Mouse (Mus musculus) heart, embryonic 12.5 days (tissue): ENCODE measurements around the gene Plppr1. TPM values are rescaled to one million over a fixed set of nuclear protein-coding genes. Genes with fewer than 3 reads are reported as not detected.

Experiments
- ATAC-seq: fragments of 200-750 bp; cut with Nextera tagmentation; 2 replicates; pipeline ENCODE4 v1.8.0; 2017; ENCODE audit warnings: moderate TSS enrichment, moderate library complexity; ENCODE audit not compliant: insufficient number of reproducible peaks, low FRiP score
- H3K27ac ChIP-seq: fragments of 300-500 bp; sonication (generic); 2 replicates; pipeline ENCODE4 v1.5.1; 2016; ENCODE audit warnings: mild to moderate bottlenecking, moderate library complexity; ENCODE audit not compliant: poor library complexity, severe bottlenecking
- H3K27me3 ChIP-seq: fragments of 300-500 bp; sonication (generic); replicated peaks from 2 replicates; pipeline ENCODE4 v1.6.1; 2016; ENCODE audit warnings: mild to moderate bottlenecking, moderate library complexity
- H3K36me3 ChIP-seq: fragments of 300-500 bp; sonication (generic); 2 replicates; pipeline ENCODE4 v1.6.1; 2016; ENCODE audit warnings: mild to moderate bottlenecking, moderate library complexity
- H3K4me1 ChIP-seq: fragments of 300-500 bp; sonication (generic); replicated peaks from 2 replicates; pipeline ENCODE4 v1.6.1; 2016; ENCODE audit warnings: mild to moderate bottlenecking
- H3K4me2 ChIP-seq: fragments of 300-500 bp; sonication (generic); 2 replicates; pipeline ENCODE4 v1.6.1; 2016; ENCODE audit warnings: mild to moderate bottlenecking, moderate library complexity
- H3K4me3 ChIP-seq: fragments of 300-500 bp; sonication (generic); 2 replicates; pipeline ENCODE4 v1.5.1; 2016; ENCODE audit warnings: mild to moderate bottlenecking
- H3K9ac ChIP-seq: fragments of 300-500 bp; sonication (generic); 2 replicates; pipeline ENCODE4 v1.6.1; 2016; ENCODE audit warnings: mild to moderate bottlenecking, moderate library complexity
- H3K9me3 ChIP-seq: fragments of 300-500 bp; sonication (generic); replicated peaks from 2 replicates; pipeline ENCODE4 v1.6.1; 2016; ENCODE audit warnings: mild to moderate bottlenecking, moderate library complexity
- WGBS: fragments of 180-500 bp; shearing (Covaris S2); methylation state at CpG from one replicate; pipeline ENCODE4 v1.1.7; 2016; 5-methylcytosine and 5-hydroxymethylcytosine counted together
- polyA plus RNA-seq: library from polyadenylated mRNA; unstranded; fragments of >200 nt; fragmentation: Nextera tagmentation; extraction: Ambion mirVana; gene quantifications from 2 replicates; pipeline ENCODE4 v1.2.1, GENCODE M21; 2016

The Plppr1 gene
- polyA plus RNA-seq, 1 experiment from 2014 or later, result 2.3 TPM

- H3K4me3 ChIP-seq, result no peak overlapping the region
- ATAC-seq, result no peak
- H3K27ac ChIP-seq, result no peak overlapping the region
- no peaks in the 10 kb centered on the region for H3K9me3 ChIP-seq
- no peaks in the 10 kb centered on the region for H3K36me3 ChIP-seq
- no peaks in the 10 kb centered on the region for H3K4me1 ChIP-seq
- H3K4me2 ChIP-seq, result no peak overlapping the region
- WGBS, result 80% methylated on average over 3 of the region's 3 CpGs
- no peaks in the 10 kb centered on the region for H3K27me3 ChIP-seq
- no peak overlapping the region for H3K9ac ChIP-seq
Measured at GRCm38 (mm10) chr4:49178891-49179290, 119.8 kb downstream of the Plppr1 start.

DNA sequence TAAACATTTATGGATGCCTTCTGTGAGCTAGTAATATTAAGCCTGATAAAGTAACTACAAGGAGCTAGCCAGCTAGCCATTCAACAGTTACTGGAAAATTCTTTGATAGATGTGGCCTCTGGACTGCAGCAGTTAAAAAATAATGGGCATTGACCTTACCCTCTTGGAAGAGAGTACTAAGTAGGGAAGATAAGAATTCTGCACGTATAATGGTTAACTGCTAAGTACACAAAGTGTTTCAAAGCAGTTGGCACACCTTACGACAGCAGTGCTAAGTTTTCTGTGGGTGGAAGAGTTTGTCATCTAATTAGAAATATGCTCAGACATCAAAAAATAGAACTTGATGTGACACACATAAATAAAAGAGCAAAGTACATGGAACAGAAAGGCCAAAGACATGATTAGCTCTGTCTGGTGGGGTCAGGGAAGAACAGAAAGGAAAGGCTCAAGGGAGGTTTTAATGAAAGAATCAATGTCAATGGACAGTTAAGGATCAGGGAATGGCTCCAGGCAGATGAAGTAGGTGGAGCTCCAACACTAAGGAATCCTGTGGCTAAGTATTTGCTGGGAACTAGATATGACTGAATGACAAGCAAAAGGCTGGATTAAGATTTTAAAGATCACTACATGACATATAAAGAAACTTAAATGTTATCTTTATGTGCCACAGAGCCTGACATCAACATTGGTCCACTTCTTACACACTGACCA, 120.6 kb downstream of the Plppr1 start:
- H3K27me3 ChIP-seq, result no peaks in the 10 kb centered on the region
- H3K9me3 ChIP-seq, result no peaks in the 10 kb centered on the region
- H3K9ac ChIP-seq, result no peak overlapping the region
- no peak overlapping the region for H3K4me2 ChIP-seq
- WGBS, result 55% methylated on average over 2 of the region's 2 CpGs
- H3K4me1 ChIP-seq, result no peaks in the 10 kb centered on the region
- no peaks in the 10 kb centered on the region for H3K36me3 ChIP-seq
- H3K27ac ChIP-seq, result no peak overlapping the region
- ATAC-seq, result no peak
- no peak overlapping the region for H3K4me3 ChIP-seq

DNA sequence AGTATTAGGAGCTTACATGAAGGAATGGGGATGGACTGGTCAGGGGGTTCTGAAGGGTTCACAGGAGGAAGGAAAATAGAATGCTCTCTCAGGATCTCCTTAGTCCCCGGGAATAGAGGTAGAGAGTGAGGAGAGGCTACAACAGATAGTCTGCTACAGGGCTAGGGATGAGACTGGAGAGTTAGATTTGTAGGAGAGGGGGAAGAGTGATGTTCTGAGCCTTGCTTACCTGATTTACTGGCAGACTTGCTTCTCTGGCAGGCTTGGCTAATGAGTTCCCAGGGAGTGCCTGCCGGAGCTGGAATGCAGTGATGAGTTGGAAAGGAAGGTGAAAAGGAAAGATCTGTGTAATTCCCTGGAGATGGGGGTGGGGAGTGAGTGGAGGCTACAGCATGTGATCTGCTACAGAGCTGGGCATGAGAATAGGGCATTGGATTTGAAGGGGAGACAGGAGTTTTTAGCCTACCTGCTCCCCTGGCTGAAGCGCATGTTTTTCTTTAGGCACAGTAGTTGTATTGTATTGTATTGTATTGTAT, 131.0 kb downstream of the Plppr1 start:
- no peak overlapping the region for H3K9ac ChIP-seq
- no peaks in the 10 kb centered on the region for H3K9me3 ChIP-seq
- H3K27me3 ChIP-seq, result no peaks in the 10 kb centered on the region
- ATAC-seq, result no peak
- WGBS, result 52% methylated on average over 3 of the region's 3 CpGs
- H3K36me3 ChIP-seq, result no peaks in the 10 kb centered on the region
- H3K4me1 ChIP-seq, result no peaks in the 10 kb centered on the region
- no peak overlapping the region for H3K4me2 ChIP-seq
- no peak overlapping the region for H3K27ac ChIP-seq
- H3K4me3 ChIP-seq, result no peak overlapping the region

DNA sequence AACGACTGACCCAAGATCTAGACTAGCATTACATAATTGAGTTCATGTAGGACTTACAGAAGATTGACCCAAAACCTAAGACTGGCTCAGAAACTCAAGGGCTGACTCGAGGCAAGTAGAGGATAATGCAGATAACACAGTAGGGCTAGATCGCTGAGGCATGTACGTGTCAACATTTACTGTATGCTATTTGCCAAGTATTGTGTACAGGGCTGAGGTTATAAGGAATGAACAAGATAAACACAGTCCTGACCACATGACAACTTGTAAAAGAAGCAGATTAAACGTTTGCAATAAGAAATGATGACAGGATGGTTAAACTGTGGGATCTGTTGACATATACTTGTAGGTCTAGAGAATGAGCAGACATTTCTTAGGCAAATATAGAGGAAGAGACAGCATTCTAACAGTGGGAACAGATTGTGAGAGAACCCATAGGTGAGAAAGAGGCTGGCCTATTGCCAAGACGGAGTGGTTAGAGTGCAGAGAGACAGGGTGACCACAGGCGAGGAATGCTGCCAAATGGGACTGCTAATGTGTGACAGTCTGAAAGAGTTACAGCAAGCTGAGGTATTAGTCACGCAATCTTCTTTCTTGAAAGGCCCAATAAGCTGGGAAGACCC, 138.2 kb downstream of the Plppr1 start:
- Histone ChIP-seq H3K4me3 (no peak overlapping the region), H3K36me3 (no peaks in the 10 kb centered on the region), H3K9ac (no peak overlapping the region), H3K27me3 (no peaks in the 10 kb centered on the region), H3K4me1 (peaks cover 7% of the 10 kb centered on the region), H3K27ac (no peak overlapping the region), H3K9me3 (no peaks in the 10 kb centered on the region), H3K4me2 (no peak overlapping the region)
- WGBS, result 33% methylated on average over 8 of the region's 8 CpGs
- no peak for ATAC-seq

- Histone ChIP-seq H3K27me3 (no peaks in the 10 kb centered on the region), H3K4me3 (no peak overlapping the region), H3K36me3 (no peaks in the 10 kb centered on the region), H3K9me3 (no peaks in the 10 kb centered on the region), H3K4me1 (no peaks in the 10 kb centered on the region), H3K4me2 (no peak overlapping the region), H3K9ac (no peak overlapping the region), H3K27ac (no peak overlapping the region)
- no peak for ATAC-seq
- WGBS, result 85% methylated on average over 1 of the region's 1 CpGs
Measured at GRCm38 (mm10) chr4:49210457-49210856, 151.4 kb downstream of the Plppr1 start.

DNA sequence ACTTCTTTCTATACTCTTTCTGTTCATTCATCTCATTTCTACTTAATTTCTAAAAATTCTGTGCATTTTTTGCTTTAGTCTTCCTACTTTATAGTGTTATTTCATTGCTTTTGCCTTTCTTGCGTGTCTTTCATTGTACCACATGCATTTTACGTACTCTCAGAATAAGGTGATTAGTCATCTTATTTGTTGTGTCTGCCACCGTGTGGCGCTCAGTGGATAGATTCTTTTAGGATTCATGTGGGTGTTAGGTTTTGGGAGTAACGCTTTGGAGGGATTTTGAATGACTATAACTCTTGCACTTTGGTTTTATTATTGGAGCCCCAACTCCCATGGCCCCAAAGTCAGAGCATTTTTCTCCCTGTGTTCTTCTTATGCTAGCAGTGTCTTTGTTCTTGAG, 152.5 kb downstream of the Plppr1 start:
- no peaks in the 10 kb centered on the region for H3K9me3 ChIP-seq
- no peak overlapping the region for H3K4me2 ChIP-seq
- H3K27me3 ChIP-seq, result no peaks in the 10 kb centered on the region
- H3K27ac ChIP-seq, result no peak overlapping the region
- no peak overlapping the region for H3K4me3 ChIP-seq
- ATAC-seq, result no peak
- WGBS, result 67% methylated on average over 5 of the region's 5 CpGs
- no peaks in the 10 kb centered on the region for H3K4me1 ChIP-seq
- no peak overlapping the region for H3K9ac ChIP-seq
- H3K36me3 ChIP-seq, result no peaks in the 10 kb centered on the region

GRCm38 (mm10) chr4:49212616-49213544, 153.8 kb downstream of the Plppr1 start:
- Histone ChIP-seq H3K9ac (no peak overlapping the region), H3K4me2 (no peak overlapping the region), H3K27me3 (no peaks in the 10 kb centered on the region), H3K9me3 (no peaks in the 10 kb centered on the region), H3K4me1 (no peaks in the 10 kb centered on the region), H3K4me3 (no peak overlapping the region), H3K36me3 (no peaks in the 10 kb centered on the region), H3K27ac (no peak overlapping the region)
- 64% methylated on average over 11 of the region's 11 CpGs for WGBS
- no peak for ATAC-seq

GRCm38 (mm10) chr4:49214341-49214740, 155.3 kb downstream of the Plppr1 start:
- 73% methylated on average over 3 of the region's 3 CpGs for WGBS
- no peak for ATAC-seq
- no peaks in the 10 kb centered on the region for H3K4me1 ChIP-seq
- H3K4me3 ChIP-seq, result no peak overlapping the region
- no peak overlapping the region for H3K27ac ChIP-seq
- H3K9me3 ChIP-seq, result no peaks in the 10 kb centered on the region
- H3K36me3 ChIP-seq, result no peaks in the 10 kb centered on the region
- no peak overlapping the region for H3K9ac ChIP-seq
- no peak overlapping the region for H3K4me2 ChIP-seq
- no peaks in the 10 kb centered on the region for H3K27me3 ChIP-seq

- Histone ChIP-seq H3K9ac (no peak overlapping the region), H3K27ac (no peak overlapping the region), H3K4me2 (no peak overlapping the region), H3K9me3 (no peaks in the 10 kb centered on the region), H3K27me3 (no peaks in the 10 kb centered on the region), H3K4me1 (no peaks in the 10 kb centered on the region), H3K4me3 (no peak overlapping the region), H3K36me3 (no peaks in the 10 kb centered on the region)
- no peak for ATAC-seq
- 79% methylated on average over 6 of the region's 6 CpGs for WGBS
Measured at GRCm38 (mm10) chr4:49223501-49223900, 164.4 kb downstream of the Plppr1 start.

GRCm38 (mm10) chr4:49225021-49225420, 165.9 kb downstream of the Plppr1 start:
- H3K9ac ChIP-seq, result no peak overlapping the region
- no peaks in the 10 kb centered on the region for H3K27me3 ChIP-seq
- ATAC-seq, result no peak
- H3K4me3 ChIP-seq, result no peak overlapping the region
- H3K4me2 ChIP-seq, result no peak overlapping the region
- 41% methylated on average over 1 of the region's 1 CpGs for WGBS
- no peak overlapping the region for H3K27ac ChIP-seq
- no peaks in the 10 kb centered on the region for H3K36me3 ChIP-seq
- H3K4me1 ChIP-seq, result no peaks in the 10 kb centered on the region
- H3K9me3 ChIP-seq, result no peaks in the 10 kb centered on the region
